ENCODE assay signal across 8 mouse cellular contexts in the genomic region with DNA sequence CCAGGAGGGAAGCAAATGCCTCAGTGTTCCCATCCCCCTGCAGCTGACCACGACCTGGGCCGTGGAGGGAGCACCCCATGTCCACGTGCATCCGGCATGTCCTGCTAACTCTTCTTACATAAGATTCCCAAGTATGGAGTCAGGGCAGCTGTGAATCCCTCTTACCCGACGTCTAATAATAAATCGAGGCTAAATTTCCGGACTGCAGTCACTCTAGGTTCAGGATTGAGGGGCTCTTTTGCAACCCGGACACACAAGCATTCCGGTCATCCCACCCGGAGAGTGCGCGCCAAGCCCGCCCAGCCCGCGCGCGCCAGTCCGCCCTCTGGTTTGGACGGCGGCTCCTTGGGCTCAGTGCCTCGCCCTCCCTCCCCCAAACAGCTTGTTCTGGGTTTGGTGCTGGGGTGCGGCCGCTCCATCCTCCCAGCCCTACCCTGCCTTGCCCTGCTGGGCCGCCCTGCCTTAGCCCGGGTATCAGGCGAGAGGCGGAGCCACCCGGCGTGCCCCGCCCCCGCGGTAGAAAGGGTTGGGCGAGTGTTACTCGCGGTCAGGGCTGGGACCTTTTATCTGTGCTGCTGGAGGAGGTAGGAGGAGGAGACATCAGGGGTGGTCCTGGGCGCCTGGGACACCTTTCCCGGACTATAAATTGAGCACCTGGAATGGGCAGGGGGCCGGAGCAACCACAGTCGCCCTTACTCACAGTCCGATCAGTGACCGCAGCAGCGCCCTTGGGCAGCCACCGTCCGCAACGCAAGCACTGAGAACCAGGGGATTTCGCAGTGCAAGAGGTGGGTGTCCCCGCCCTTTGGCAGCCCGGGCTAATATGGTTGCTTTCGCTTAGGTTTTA. TPM values are rescaled to one million over a fixed set of nuclear protein-coding genes. Genes with fewer than 3 reads are reported as not detected.
DNase-seq lines count a peak whose midpoint lies in the region; ATAC-seq and TF ChIP-seq lines count a peak whose summit lies in the region.

No protein-coding gene starts in this region.

- peak overlapping the region; percentile 54 for H3K4me3 ChIP-seq in hindbrain, embryonic 16.5 days (ENCODE audit: low read length)
- peak overlapping the region; percentile 62 for H3K4me3 ChIP-seq in left cerebral cortex, adult 2 months
- H3K4me3 ChIP-seq in macrophage (ENCODE audit: inconsistent target) = peak overlapping the region; percentile 64

- H3K9me3 ChIP-seq in hindbrain, embryonic 16.5 days (ENCODE audit: control insufficient read depth, low read length) = no peaks in the 10 kb centered on the region

- H3K4me2 ChIP-seq in hindbrain, embryonic 16.5 days (ENCODE audit: low read length) = peak overlapping the region; percentile 54

- POLR2A ChIA-PET in Patski (lab: Charles Lee) = no interaction called here

- H3K27ac ChIP-seq in hindbrain, embryonic 16.5 days (ENCODE audit: low read depth, low read length) = peak overlapping the region; percentile 81
- H3K27ac ChIP-seq in left cerebral cortex, adult 2 months = peak overlapping the region; percentile 88
- peak overlapping the region; percentile 91 for H3K27ac ChIP-seq in macrophage

- WGBS in hindbrain, embryonic 16.5 days = 20% methylated on average over 48 of the region's 50 CpGs
- WGBS in macrophage (ENCODE audit: missing documents) = 10% methylated on average over 40 of the region's 50 CpGs

- peak; percentile 83 for ATAC-seq in Patski
- ATAC-seq in hindbrain, embryonic 16.5 days = peak; percentile 93

- CTCF ChIA-PET in Patski (lab: Charles Lee) = interaction anchor here (0.8 kb wide), 1 partner anchor 15 kb away, joined by 3 read pairs; no protein-coding TSS in a partner anchor

- H3K36me3 ChIP-seq in hindbrain, embryonic 16.5 days (ENCODE audit: control insufficient read depth, insufficient read depth, low read length) = no peaks in the 10 kb centered on the region
- H3K36me3 ChIP-seq in macrophage (ENCODE audit: inconsistent target) = no peaks in the 10 kb centered on the region

- no peak for DNase-seq in Patski (ENCODE audit: low read depth, low spot score)
- DNase-seq in cerebellum, postnatal 25 days = peak; percentile 87 to 91
- peak; percentile 80 for DNase-seq in gastrocnemius, adult 18-20 months (ENCODE audit: low spot score)
- peak; percentile 73 to 83 for DNase-seq in left cerebral cortex, adult 2 months (ENCODE audit: extremely low spot score in 1 of 2, low spot score in 2 of 2)
- DNase-seq in right cerebral cortex, adult 18-20 months = peak; percentile 82
- DNase-seq in urinary bladder, adult 2 months (ENCODE audit: low spot score) = peak; percentile 77

- intact Hi-C loops in left cerebral cortex, adult 2 months (cut with DNase I) = loop anchor here (2.0 to 10.0 kb wide), 2 partner anchors 372 to 1358 kb away; no protein-coding TSS in a partner anchor

- peak overlapping the region; percentile 72 for H3K9ac ChIP-seq in hindbrain, embryonic 16.5 days (ENCODE audit: low read depth, low read length)

- H3K27me3 ChIP-seq in Patski = peaks cover 15% of the 10 kb centered on the region
- no peaks in the 10 kb centered on the region for H3K27me3 ChIP-seq in hindbrain, embryonic 16.5 days (replicated peaks; ENCODE audit: control insufficient read depth, insufficient read depth, low read length)

- H3K4me1 ChIP-seq in hindbrain, embryonic 16.5 days (ENCODE audit: control insufficient read depth, insufficient read depth, low read depth, low read length) = no peaks in the 10 kb centered on the region

- TF ChIP-seq CTCF in Patski (IDR thresholded peaks at IDR 0.05) = no peak
- no peak for TF ChIP-seq CTCF in left cerebral cortex, adult 2 months (IDR thresholded peaks at IDR 0.05)

- in situ Hi-C loops in Patski (cut with MboI; ENCODE audit: low pct_unique_long_range_greater_than_20kb) = loop anchor here (5.0 kb wide), 2 partner anchors 45 to 265 kb away; no protein-coding TSS in a partner anchor

- H3K79me2 ChIP-seq in macrophage (ENCODE audit: inconsistent target) = peaks cover 28% of the 10 kb centered on the region

RNA-seq across cellular contexts. Expression of a gene that starts 2.3 kb away (rescaled TPM):
- 151 TPM for polyA plus RNA-seq in Patski (2021)
- total RNA-seq in gastrocnemius, adult 18-20 months (2021) = 10 to 100 TPM; 28.5 to 31.9 TPM
- 128 and 136 TPM in 2 replicates for polyA plus RNA-seq in hindbrain, embryonic 16.5 days (2015; fragmentation: Nextera tagmentation; extraction: Ambion mirVana)
- total RNA-seq in left cerebral cortex, adult 2 months (2021) = 100 to 1,000 TPM in 1 of 2 experiments, 10 to 100 TPM in 1; 99.7 to 112 TPM
- 10 to 100 TPM in 8 of 26 experiments, 1 to 10 TPM in 18; 3.8 to 22.1 (median 8.3) TPM for total RNA-seq in macrophage (2018; cell fraction: chromatin; rRNA removed)
- 100 to 1,000 TPM in 2 of 26 experiments, 10 to 100 TPM in 24; 36.4 to 103 (median 54.8) TPM for total RNA-seq in macrophage (2018; cell fraction: cytosol; rRNA removed)
- total RNA-seq in macrophage (2018; cell fraction: nucleus; rRNA removed) = 10 to 100 TPM; 15.3 to 75.8 (median 27.1) TPM
- polyA plus RNA-seq in macrophage (2018) = 59.3 to 119 TPM (median 84.9 TPM) in 3 replicates
- 59.4 and 64.1 TPM in 2 replicates for polyA plus RNA-seq in urinary bladder, adult 2 months (2012; rRNA removed)
